15 mouse cellular contexts compared by ENCODE assay signal in genomic region chr16:14462535-14462934, GRCm38 (mm10).
"Had no signal": no experiment of that assay in that cellular context is flagged by ENCODE, and none has a peak within 500 bp of the region (broad histone marks: within the 10 kb centered on the region; RNA-seq: fewer than 3 reads in every experiment).

No protein-coding gene starts in this region.

- H3K9ac ChIP-seq: neural tube, embryonic 15.5 days; stomach, embryonic 15.5 days had no signal

- DNase-seq: retina, postnatal 1 day; right cerebral cortex, adult 18-20 months; right cerebral cortex, postnatal 14 days; right cerebral cortex, postnatal 25 days; right cerebral cortex, postnatal 4 days; spleen, adult 18-20 months; thymus, adult 18-20 months; thymus, adult 2 months; thymus, postnatal 14 days; thymus, postnatal 25 days; thymus, postnatal 36 days; thymus, postnatal 4 days had no signal

- H3K27ac ChIP-seq: neural tube, embryonic 15.5 days; stomach, embryonic 15.5 days; stomach, postnatal 0 days had no signal

- H3K4me3 ChIP-seq: neural tube, embryonic 15.5 days; stomach, embryonic 15.5 days had no signal

- H3K4me2 ChIP-seq: neural tube, embryonic 15.5 days; stomach, embryonic 15.5 days had no signal

- H3K9me3 ChIP-seq: neural tube, embryonic 15.5 days; stomach, embryonic 15.5 days had no signal

- H3K27me3 ChIP-seq: neural tube, embryonic 15.5 days; stomach, embryonic 15.5 days had no signal

- H3K4me1 ChIP-seq: neural tube, embryonic 15.5 days; stomach, embryonic 15.5 days had no signal
